Mouse (Mus musculus) urinary bladder, postnatal 36 days (tissue): ENCODE results near the gene Rap2b.

Experiments used
- DNase-seq, 2 experiments: peaks; one replicate each; pipeline ENCODE4 v3.0.0; 2022; ENCODE audit warnings: low spot score in 2 of 2, mixed read lengths in 1 of 2

Gene Rap2b

GRCm38 (mm10) chr3:61386368-61386767, 24.9 kb downstream of the Rap2b start:
- DNase-seq, result no peak

GRCm38 (mm10) chr3:61391564-61391963, 30.1 kb downstream of the Rap2b start:
- no peak for DNase-seq

- DNase-seq, result no peak
Measured at GRCm38 (mm10) chr3:61392881-61393280, 31.4 kb downstream of the Rap2b start.

DNA sequence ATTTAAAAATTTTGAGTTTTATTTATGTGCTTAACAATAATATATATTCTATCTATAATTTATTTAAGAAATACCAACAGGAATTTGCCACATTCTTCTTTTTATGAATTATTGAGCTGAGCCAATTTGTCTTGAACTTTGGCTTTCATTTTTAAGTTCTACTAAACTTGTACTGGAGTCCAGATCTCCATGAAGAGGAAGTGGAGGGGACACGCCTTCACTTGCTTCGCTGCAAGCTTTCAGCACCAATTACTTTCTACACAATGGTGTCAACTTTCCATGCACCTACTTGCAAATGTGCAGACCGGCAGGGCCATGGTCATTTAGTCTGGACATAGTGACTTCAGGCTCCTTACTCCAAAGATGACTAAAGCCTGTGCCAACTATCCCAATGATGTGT, 32.1 kb downstream of the Rap2b start:
- no peak for DNase-seq

DNA sequence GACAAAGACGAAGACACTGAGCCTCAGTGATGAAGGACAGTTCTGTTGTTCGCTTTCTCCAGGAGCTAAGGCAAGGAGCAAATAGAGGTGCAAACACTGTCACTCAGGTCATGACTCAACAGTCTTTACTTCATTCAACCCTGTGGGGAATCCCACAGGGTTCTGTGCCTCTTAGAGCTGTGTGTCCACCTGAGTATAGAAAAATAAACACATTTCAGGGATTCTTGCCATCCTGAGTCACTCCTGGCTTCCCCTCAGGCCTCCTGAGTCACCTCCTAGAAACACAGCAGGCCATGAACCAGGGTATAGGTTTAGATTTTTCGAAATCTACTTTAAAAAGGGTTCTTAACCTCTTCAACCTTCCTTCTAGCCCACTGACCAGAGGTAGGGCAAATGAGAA, 33.9 kb downstream of the Rap2b start:
- no peak for DNase-seq

DNA sequence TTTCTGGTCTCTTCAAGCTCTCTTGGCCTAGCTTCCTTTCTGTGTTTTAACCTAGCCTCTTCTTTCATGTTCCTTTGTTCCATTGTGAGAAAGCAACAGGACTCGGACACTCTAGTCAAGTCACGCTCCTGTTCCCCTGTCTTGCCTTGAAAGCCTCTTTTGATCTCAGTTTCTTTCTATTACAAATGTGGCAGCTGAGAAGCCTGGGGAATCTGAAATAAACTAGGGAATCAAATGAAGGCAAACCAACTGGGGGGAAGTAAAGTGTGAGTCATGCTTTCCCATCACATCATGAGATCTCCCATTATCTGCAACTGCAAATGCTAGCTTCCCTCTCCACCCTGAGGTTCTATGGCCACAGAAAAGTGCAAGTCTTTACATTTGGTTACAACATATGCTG, 35.3 kb downstream of the Rap2b start:
- DNase-seq, result no peak

- no peak for DNase-seq
Measured at GRCm38 (mm10) chr3:61400823-61401387, 39.5 kb downstream of the Rap2b start.

DNA sequence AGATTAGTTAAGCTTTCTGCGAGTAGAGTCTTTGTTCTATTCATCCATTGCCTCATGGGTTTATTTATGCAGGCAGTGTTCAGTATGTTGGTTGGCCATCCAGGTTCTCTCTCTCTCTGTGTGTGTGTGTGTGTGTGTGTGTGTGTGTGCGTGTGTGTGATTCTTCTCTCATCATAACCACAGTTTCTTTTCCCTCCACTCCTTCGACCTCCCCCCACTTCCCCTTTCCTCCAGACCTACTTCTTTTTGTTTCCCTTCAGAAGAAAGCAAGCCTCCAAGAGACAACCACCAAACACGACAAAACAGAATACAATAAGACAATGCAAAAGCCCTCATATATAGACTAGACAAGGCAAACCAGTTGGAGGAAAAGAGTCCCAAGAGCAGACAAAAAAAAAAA, 45.5 kb downstream of the Rap2b start:
- no peak for DNase-seq

DNA sequence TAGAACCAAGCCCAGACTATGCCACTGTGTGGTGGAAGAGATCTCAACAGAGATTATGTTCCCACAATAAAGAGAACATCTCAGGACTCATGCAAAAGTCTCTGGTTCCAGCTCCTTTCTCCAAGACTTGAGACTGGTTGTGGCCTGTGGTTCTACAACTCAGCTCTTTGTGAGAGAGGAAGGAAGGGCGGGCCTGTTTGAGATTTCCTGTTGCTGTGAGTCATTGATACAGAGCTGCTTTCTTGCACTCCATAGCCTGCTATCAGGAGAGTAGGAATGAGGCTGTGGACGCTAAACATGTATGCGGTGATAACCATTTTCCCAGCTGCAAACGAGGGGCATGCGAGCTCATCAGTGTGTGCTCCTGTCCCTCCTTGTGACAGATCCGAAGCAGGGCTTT, 48.2 kb downstream of the Rap2b start:
- peak in 1 of 2 experiments; percentile 9 for DNase-seq

- DNase-seq, result no peak
Measured at GRCm38 (mm10) chr3:61415883-61416282, 54.4 kb downstream of the Rap2b start.
